Mouse (Mus musculus): ENCODE data around the gene Foxp1.

The Foxp1 gene

DNA sequence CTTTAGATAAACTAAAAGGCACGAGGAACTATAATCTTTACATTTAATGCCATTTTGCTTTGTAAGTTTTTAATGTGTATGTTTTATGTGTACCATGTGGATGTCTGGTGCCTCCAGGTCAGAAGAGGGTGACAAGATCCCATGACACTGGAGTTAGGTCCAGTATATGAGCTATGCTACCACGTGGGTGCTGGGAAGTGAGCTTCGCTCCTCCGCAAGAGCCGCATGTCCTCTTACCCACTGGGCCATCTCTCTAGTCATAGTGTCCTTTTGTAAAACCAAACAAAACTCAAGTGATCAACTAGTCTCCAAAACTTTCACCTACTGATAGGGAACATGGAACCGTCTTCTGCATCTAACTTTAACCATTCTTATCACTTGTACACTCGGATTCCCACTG, 542.5 kb downstream of the Foxp1 start:
- DNase-seq, result no peak

DNA sequence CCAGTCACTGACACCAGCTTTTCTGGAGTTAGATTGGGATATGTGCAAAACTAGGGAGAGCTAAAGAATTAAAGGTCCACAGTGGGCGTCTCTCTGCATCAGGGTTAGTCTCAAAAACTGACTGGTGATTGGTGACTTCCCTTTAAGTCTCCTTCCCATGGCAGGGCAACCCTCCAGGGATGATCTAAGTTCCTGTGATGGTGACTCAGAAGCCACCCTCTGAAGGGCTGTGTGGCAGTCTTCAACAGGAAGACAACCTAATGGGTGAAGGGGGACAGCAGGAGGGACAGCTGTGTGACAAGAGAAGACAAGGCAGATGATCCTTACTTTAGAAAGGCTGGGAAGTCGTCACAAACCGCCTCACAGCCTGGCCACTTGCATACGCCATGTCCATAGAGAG, 544.7 kb downstream of the Foxp1 start:
- no peak for DNase-seq

DNA sequence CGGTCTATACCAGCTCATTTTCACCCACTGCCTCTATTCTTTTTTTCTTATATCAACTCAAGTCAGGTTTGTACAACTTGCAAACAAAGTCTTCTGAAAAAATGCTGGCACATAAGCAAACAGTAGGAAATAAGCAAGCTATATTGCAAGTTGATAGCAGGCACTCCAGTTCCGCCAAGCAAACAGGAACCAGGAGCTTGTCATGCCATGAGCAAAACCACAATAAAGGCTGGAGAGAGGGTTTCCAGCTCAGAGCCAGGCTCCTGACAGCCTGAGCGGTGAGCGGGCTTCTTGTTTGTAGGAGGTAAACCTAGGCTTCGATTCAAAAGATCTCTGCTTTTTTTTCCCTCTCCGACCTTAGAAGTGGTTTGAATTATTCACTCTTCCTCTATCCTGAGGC, 546.6 kb downstream of the Foxp1 start:
- DNase-seq, result no peak

DNA sequence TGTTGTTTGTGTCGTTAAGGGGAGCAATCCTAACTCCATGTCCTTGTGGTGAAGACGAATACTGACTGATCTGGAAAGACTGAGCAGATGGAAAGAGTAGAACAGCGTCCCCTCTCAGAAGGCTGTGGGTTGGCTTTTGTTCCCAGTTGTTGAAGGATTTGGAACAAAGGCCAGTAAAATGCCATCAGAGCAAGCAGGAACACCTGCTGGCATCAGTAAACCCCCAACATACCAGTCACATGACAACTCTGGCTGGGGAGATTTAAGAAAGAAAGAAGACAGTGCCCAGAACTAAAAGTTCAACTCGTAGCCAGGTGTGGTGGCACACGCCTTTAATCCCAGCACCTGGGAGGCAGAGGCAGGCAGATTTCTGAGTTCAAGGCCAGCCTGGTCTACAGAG, 549.1 kb downstream of the Foxp1 start:
- DNase-seq, result no peak

DNA sequence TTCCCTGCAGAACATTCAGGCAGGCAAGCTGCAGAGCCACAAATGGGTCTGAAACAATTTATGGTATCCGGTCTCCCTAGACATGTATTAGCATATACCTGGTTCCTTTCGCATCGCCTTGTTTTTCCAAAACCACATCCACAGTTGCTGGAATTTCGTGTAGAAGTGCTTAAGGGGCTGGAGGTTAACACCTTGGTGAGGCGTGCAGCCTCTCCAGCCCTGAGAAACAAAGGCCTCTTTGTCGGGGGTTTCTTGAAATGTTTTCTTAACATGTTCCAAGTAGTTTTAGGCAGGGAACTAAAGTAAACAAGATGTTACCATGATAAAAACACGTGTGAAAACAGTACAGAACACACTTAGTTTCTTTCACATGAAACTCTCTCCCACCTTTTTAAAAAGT, 550.1 kb downstream of the Foxp1 start:
- no peak for DNase-seq

DNA sequence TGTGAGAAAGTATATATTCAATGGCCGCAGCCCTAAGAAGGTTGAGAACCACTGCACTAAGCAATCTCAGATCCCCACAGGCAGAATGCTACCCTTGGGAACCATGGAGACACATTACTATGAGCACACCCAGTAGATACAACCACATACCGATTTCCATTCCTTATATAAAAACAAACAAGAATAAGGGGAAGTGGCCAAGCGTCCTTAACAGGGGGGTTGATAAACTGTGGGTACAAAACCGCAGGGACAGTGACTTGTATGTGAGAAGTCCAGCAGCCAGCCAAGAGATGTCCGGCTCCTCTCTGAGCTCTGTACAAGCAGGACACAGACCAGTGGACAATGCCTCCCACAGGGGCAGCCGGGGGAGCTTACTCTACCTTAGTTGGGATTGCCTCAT, 563.2 kb downstream of the Foxp1 start:
- no peak for DNase-seq

DNA sequence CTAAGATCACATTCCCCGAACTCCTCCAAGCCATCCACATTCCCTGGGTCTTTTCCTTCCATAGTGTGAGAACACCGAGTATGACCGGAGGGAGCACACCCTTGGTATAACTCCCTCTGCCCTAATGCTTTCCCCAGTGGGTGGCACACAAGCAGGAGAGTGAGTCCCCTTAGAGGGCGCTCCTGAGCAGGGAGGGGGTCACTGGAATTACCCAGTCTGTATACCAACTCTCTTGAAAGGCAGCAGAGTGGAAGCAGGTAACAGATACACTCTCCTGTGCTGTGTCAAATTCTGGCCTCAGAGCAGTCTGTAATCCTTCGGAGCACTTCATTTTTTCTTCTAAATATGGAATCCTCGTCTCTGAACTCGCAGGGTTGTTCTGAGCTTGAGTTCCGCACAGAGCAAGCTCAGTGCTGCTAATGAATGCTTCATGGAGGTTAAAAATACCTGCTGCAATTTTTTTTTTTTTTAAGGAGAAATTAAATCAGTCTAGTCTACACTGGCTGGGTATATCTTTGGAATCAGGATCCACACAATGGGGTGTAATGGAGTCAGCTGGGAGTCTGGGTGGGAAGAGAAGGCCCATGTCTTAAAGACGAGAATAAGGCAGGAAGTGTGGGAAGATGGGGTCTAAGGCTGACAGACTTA, 565.9 kb downstream of the Foxp1 start:
- DNase-seq, result peak in 1 of 2 experiments; percentile 46

DNA sequence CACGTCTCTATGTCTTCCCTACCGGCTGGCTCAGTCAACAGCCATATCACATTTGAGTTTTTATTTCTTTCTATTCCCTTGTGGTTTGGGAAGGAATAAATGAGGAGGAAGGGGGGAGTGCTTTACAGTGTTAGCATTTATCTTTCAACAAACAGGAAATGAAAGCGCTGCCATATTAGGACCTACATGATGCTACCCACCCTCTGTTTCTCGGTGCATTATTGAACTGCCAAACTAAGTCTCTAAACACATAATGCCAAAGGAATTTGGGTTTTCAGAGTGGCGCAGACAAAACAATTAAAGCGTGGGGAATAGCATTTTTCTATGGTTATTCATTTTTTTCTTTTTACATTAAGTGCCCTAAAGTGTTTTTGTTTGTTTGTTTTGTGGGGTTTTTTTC, 566.8 kb downstream of the Foxp1 start:
- no peak for DNase-seq

DNA sequence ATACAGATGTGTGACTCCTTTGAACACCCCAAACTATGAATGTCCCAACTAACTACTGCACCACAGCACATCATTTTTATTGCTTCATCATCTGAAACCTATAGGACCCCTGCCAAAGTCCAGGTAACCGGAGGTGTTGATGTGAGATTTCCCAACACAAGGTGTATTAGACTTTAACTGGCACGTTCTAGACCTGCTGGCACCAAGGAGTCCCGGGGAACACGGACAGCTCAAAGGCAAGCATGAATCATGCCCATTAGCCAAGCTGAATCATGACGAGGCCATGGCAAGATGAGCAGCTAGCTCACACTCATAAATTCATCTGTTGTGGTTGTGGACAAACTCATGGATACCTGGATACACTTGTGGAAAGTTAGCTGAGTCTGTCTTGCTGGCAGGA, 568.1 kb downstream of the Foxp1 start:
- DNase-seq, result no peak

DNA sequence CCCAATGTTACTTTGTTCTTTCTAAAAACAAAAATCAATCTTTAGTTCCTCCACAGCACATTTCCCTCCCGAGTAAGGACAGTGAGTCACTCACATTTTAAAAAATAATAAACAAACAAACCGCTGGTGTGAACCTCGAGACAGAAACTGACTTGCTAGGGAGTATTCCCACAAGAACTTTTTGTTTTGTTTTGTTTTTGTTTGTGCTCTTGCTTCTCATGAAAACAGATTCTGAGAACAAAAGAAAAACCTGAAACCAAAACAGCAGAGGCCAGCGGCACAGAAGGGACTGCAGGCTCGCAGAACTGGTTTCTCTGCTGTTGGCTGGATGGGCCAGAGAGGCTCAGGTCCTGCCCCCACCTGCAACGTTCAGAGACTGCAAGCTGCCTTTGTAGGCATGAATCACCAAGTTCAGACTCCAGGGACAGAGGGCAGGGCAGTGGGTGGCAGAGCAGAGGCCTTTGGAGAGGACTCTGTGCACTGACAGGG, 572.8 kb downstream of the Foxp1 start:
- no peak for DNase-seq

DNA sequence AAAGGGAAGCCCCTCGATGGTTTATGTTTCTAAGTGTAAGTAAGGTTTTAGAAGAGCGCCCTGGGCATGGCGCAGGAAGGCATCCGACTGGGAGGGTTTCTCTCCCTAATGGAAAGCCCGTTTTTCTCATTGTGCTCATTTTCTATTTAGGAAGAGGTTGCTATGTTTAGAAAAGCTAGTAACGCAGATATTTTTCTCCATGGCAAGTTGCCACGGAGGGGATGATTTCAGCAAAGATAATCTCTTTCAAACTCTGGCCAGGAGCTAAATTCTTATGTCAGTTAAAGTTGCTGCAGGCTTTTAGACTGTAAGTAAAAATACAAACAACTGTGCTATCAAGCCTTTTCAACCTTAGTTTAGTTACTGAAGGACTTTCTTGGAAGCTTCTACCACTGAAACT, 573.2 kb downstream of the Foxp1 start:
- no peak for DNase-seq

DNA sequence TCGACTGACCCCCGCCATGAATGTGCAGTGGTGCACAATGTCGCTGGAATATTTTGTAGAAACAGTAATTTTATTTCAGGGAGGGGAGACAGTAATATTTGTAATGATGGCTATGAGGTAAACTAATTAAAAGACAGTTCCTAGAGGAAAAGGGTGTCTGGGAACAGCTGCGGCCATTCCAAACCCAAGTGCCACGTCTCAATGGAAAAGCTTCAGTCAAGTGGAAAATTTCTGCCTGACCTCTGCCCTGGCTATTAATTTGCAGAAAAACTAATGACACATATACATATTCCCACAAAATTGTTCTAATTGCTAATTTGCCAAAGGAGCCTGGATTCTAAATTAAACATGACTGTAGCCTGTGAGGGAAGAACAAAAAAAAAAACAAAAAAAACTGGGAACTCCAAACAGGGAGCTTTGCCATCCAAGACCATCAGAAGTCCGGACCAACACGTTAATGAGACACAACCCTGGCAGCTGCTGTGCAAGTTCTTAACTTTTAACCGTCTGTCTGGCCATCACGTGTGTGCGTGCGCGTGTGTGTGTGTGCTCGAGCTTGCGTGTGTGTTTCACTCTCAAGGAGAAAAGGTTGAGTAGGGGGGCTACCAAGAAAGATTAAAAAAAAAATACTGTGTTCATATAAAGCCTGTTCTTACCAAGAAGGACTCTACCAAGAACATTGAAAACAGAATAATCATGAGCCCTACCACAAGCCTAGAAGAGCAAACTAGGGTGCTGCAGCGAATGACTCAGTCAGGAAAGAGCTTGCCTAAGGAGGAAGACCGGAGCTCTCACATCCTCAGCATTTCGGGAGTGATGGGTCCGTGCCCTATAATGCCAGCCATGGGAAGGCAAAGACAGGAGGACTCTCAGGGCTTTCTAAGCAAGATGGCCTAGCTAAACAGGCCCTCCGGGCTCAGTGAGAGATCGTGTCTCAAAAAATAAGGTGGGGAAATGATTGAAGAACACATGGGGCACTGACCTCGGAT, 574.1 kb downstream of the Foxp1 start:
- no peak for DNase-seq

DNA sequence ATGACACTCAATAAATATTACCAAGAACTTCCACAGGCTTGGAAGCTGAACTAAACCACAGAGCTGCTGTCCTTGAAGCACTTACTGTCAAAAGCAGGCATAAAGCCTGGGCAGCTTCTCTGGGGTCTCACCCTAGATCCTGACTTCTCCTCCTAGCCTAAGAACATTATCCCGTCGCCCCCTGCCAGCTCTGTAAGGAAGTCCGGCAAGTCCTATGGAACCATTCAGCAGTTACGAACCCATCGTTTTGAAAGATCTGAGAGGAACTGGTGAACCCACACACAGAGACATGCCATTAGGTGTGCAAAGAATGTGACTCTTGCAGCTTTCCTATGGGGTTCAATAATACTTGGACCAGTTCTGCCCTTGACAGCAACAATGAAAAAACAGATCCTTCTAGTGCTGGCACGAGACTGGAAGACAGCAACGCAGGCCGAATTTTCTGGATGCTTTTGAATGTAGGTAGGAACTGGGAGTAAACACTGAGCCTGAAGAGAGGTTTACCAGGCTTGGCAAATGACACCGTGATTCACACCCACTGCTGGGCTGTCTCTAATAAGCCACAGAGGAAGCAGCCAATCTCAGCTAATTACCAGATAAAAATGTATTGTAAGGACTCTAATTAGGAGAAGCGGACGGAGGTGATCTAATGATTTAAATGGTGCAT, 574.9 kb downstream of the Foxp1 start:
- no peak for DNase-seq

DNA sequence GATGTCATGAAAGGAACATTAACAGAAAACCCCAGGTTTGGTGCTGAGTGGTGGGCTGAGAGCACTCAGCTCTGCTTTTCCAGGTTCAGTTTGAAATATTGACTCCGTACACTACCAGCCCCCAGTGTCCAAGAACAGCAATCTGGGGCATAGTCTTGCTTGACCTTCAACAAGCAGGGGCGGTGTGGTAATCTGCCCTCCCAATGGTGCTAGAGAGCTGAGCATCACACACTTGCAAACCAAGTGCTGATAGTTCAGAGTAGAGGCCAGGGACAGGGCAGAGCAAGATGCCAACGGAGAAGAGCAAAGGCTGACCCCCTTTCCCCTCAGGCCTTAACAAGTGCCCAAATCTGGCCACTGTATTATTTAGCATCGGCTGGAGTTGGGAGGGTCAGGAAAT, 575.8 kb downstream of the Foxp1 start:
- DNase-seq, result no peak

DNA sequence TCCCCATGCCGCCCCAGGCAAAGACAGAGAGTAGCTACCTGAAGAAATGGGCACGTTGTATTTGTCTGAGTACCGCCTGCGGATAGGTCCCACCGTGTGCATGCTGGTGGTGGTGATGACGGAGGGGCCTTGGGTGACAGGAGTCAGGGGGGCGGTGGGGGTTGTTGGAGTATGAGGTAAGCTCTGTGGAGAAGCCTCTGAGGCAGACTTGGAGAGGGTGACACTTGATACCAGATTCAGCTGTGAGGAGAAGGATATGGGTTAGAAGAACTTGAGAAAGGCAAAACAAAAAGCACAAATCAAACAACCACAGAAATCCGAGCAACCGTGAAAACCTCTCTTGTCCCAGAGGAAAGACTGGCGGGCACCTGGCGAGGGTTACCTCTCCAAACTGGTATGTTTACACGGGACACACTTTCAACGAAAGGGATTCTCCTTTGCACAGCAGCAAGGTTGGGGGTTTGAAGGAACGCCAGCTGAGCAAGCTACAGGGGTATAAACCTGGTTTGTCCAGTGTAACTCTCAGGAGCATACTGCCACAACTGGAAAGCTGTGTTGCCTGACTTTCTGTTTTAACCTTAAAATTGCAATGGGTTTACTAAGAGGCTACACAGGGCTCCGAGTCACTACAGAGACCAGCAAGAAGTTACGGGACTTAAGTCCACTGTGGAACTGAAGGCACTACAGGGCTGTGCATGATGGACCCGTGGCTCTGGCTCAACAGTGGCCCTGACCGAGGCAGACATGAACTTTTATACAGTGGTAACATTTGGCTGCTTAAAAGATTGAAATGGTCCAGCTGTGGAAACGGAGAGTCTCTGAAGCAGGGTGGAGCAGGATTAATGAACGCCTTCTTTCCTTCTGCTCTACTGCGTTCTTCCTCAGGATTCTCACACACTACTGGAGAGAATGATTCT, 576.8 kb downstream of the Foxp1 start:
- DNase-seq, result no peak

DNA sequence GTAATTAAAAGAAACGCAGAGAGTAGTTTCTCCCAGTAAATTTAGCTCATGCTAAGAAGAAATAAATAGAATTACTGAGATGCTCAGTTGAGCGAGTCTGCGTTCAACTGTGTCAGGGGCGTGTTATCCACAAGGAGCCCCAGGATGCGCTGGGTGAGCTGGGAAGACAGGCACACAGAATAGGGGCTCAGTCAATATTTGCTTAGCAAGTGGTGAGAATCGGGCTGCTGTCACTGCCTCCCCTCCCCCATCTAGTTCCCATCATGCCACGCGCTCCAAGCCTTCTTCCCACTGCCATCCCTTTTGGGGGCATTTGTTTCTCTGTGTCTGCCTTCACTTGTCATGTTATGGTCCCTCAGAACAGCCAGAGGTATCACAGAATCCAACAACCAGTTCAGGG, 584.2 kb downstream of the Foxp1 start:
- no peak for DNase-seq

DNA sequence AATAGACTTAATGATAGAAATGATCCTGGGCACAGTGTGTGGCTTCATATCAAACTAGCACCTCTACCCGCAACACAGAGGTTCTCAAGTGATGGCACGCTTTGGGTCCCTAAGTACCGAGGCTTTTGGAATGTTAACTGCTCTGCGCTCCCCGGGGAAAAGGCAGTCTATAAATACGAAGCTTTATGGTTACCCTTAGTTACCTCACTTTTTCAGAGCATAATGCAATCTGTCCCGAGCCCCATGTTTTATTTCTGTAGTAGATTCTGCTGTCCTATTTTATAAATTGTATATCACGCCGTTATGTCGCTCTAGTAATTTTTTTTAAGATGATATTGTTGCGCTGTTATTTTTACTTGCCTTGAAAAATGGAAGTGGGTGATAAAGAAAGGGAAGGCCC, 585.0 kb downstream of the Foxp1 start:
- no peak for DNase-seq

DNA sequence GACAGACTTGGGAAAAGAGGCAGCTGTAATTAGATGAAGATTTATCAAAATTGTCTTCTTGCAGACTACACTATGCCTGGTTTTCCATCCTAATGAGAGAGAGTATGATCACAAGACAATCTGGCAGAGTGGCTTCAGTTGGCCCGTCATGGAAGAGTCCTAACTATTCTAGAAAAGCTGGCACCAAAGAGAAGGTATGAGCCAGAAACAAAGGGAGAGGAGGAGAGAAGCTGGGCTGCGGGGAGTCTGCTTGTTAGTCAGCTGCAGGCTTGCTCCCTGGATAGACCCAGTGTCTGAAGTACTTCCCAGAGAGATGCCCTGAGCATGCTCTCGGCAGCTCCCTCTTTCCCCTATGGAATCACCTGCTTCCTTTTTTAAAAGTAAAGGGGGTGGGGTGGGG, 586.1 kb downstream of the Foxp1 start:
- DNase-seq, result no peak

DNA sequence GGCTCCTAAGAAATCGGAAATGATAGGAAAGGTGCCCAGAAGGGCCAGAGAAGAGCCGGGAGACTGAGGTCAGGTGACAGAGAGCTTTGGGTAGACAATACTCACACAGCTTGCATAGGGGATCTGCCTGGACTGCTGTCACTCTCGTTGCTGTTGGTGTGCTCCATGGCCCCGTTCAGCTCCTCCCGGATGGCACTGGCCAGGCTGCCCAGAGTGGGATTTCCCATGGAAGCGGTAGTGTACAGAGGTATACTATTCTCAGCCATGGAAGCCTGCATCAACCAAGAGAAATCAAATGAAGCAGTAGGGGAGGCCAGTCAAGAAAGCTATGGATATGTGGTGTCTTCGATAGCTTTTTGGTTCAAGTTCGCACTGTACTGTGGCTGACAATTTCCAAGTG, 587.4 kb downstream of the Foxp1 start:
- DNase-seq, result no peak

DNA sequence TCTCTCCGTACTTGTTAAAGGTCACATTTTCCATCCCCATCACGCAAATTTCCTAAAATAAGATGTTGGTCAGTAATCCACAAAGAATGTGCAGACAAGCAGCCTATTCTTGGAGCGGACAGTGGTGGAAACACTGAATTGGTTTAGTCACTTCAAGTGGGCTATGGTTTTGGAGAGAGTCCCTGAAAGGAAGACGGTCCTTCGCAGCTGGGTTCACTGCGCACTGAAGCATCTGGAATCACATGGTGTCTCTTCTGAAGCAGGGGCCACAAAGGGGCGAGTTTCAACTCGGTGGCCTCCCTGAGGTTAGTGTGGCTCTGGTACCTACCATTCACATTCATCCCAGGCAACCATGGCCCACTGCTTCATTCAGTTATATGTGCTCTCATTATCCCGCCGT, 588.1 kb downstream of the Foxp1 start:
- peak in 1 of 2 experiments; percentile 1 for DNase-seq

DNA sequence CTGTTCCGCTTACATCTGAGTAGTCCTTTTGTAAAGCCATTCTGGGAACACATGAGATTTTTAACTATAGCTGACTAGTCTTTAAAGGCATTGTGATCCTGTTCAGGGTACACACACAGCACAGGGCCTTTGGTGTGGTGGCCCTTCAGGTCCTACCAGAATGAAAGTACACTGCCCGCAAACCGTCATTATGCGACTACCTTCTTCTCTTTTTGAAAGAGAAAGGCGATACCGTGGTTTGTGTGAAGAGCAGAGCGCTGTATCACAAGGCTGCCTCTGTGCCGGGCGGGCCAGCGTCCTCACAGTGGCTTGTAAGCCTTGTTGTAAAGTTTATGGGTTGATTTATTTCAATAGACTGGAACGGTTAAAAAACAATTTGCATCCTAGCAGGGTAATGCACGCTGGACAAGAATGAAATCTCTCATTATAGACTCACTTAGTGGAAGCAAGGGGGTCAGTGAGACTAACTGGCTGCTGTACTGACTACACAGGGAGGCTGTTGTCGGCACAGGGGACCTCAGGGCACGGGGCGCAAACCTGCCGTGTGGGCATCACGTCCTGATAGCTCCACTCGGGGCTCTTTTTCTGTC, 589.3 kb downstream of the Foxp1 start:
- peak in 1 of 2 experiments; percentile 1 for DNase-seq

All from spleen, adult 18-20 months (tissue).